Mouse (Mus musculus) forebrain, embryonic 11.5 days (tissue): ENCODE measurements around the gene Sox15. TPM values are rescaled to one million over a fixed set of nuclear protein-coding genes. Genes with fewer than 3 reads are reported as not detected.
"Not testable (repeated sequence)": the region's sequence is repeated elsewhere in the genome, so short reads cannot be mapped to it uniquely, and the experiment has no call there.

Experiments
- ATAC-seq: fragments of 200-750 bp; cut with Nextera tagmentation; replicated peaks from 2 replicates; pipeline ENCODE4 v1.8.0; 2017; ENCODE audit warnings: moderate TSS enrichment; ENCODE audit not compliant: low FRiP score
- DNase-seq: peaks from one replicate; pipeline ENCODE4 v3.0.0-alpha.2; 2017; ENCODE audit warnings: low spot score
- H3K27ac ChIP-seq: fragments of 300-500 bp; sonication (generic); 2 replicates; pipeline ENCODE4 v1.5.1; 2014; ENCODE audit warnings: low read depth, low read length
- H3K27me3 ChIP-seq: fragments of 300-500 bp; sonication (generic); 2 replicates; pipeline ENCODE4 v1.6.1; 2014; ENCODE audit warnings: mild to moderate bottlenecking, low read length, mixed read lengths; ENCODE audit not compliant: control insufficient read depth, insufficient read depth
- H3K36me3 ChIP-seq: fragments of 300-500 bp; sonication (generic); 2 replicates; pipeline ENCODE4 v1.6.1; 2014; ENCODE audit warnings: mild to moderate bottlenecking, low read length, moderate library complexity, mixed read lengths; ENCODE audit not compliant: control insufficient read depth, insufficient read depth
- H3K4me1 ChIP-seq: fragments of 300-500 bp; sonication (generic); replicated peaks from 2 replicates; pipeline ENCODE4 v1.6.1; 2014; ENCODE audit warnings: low read length, mixed read lengths; ENCODE audit not compliant: control insufficient read depth, insufficient read depth
- H3K4me2 ChIP-seq: fragments of 300-500 bp; sonication (generic); 2 replicates; pipeline ENCODE4 v1.6.1; 2014; ENCODE audit warnings: low read depth, mild to moderate bottlenecking, low read length, moderate library complexity, mixed read lengths; ENCODE audit not compliant: severe bottlenecking
- H3K4me3 ChIP-seq: fragments of 300-500 bp; sonication (generic); 2 replicates; pipeline ENCODE4 v1.5.1; 2014; ENCODE audit warnings: low read depth, low read length
- H3K9ac ChIP-seq: fragments of 300-500 bp; sonication (generic); 2 replicates; pipeline ENCODE4 v1.6.1; 2014; ENCODE audit warnings: low read length
- H3K9me3 ChIP-seq: fragments of 300-500 bp; sonication (generic); 2 replicates; pipeline ENCODE4 v1.6.1; 2016; ENCODE audit warnings: low read length, mixed read lengths; ENCODE audit not compliant: control insufficient read depth
- WGBS: fragments of 180-500 bp; shearing (Covaris S2); extraction: QIAGEN DNeasy Blood & Tissue Kit; methylation state at CpG from one replicate; pipeline ENCODE4 v1.1.7; 2014; 5-methylcytosine and 5-hydroxymethylcytosine counted together
- polyA plus RNA-seq: library from polyadenylated mRNA; unstranded; fragments of >200 nt; fragmentation: Nextera tagmentation; extraction: Ambion mirVana; gene quantifications from 2 replicates; pipeline ENCODE4 v1.2.1, GENCODE M21; 2014

Gene Sox15
- polyA plus RNA-seq, 1 experiment from 2014 or later, result not detected

DNA sequence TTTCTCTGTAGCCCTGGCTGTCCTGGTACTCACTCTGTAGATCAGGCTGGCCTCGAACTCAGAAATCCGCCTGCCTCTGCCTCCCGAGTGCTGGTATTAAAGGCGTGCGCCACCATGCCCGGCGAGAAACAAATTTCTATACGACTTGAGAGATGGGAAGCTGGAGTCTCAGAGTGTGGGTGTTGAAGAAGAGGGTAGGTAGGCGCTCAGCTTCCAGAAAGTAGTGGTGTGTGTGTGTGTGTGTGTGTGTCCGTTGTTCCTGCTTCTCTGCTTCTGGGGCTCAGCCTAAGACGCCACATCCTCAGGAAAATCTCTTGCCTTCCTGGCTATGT is 40.9 kb upstream of the Sox15 start:
- not testable (repeated sequence) for H3K4me1 ChIP-seq, H3K4me2 ChIP-seq, H3K27ac ChIP-seq, H3K27me3 ChIP-seq, DNase-seq, H3K9me3 ChIP-seq, H3K36me3 ChIP-seq, H3K4me3 ChIP-seq, H3K9ac ChIP-seq, ATAC-seq
- WGBS, result 52% methylated on average over 11 of the region's 11 CpGs

DNA sequence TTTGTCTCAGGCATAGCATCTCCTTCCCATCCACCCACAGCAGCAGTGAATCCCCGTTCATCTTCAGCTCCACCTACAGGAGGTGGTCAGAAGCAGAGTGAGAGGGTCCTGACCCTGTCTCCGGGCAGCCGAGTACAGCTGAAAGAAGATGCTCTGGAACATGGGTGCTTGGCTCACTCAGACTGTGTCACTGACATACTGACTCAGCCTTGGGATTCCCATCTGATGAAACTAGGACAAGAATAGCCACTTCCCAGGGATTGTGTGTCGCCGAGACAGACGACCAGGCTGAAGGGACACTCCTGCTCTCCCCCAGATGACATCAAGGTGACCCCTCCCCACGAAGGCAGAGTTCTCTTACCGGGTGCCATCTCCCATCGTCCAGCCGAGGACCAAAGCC is 38.3 kb upstream of the Sox15 start:
- no peak overlapping the region for H3K9ac ChIP-seq
- WGBS, result 47% methylated on average over 10 of the region's 10 CpGs
- ATAC-seq (no peak), DNase-seq (no peak)
- H3K4me3 ChIP-seq, result no peak overlapping the region
- no peaks in the 10 kb centered on the region for H3K9me3 ChIP-seq
- no peaks in the 10 kb centered on the region for H3K27me3 ChIP-seq
- H3K36me3 ChIP-seq, result no peaks in the 10 kb centered on the region
- H3K4me2 ChIP-seq, result no peak overlapping the region
- H3K4me1 ChIP-seq, result peaks cover 3% of the 10 kb centered on the region
- H3K27ac ChIP-seq, result no peak overlapping the region

DNA sequence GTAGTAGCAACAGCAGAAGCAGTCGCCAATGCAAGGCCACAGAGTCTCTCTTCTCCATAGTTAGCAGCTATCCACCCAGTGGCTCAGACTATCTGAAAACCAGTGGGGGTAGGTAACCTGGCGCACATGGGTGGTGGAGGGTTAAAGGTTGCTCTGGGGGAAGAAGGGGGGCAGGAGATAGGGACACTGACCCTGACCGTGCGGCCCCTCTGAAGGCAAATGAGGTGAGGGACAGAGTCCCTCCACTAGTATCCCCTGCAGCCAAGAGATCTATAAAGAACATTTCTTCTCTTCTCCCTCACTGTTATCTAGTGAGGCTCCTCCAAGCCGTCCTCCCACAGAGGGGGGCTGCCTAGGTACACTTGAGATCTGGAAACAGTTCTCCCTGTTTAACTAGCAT is 37.3 kb upstream of the Sox15 start, which contains the start of gene Shbg:
TSS of gene Shbg (minus strand) at position 101 of the 400 bp plus-strand sequence.
- 63% methylated on average over 5 of the region's 5 CpGs for WGBS
- H3K9ac ChIP-seq, result no peak within 1 kb of the TSS
- no peak for DNase-seq
- H3K4me2 ChIP-seq, result no peak within 1 kb of the TSS
- no peaks in the 10 kb centered on the region for H3K36me3 ChIP-seq
- H3K4me1 ChIP-seq, result peaks cover 5% of the 10 kb centered on the region
- H3K27me3 ChIP-seq, result no peaks in the 10 kb centered on the region
- H3K4me3 ChIP-seq, result no peak within 1 kb of the TSS
- no peak within 1 kb of the TSS for H3K27ac ChIP-seq
- ATAC-seq, result no peak
- no peaks in the 10 kb centered on the region for H3K9me3 ChIP-seq

DNA sequence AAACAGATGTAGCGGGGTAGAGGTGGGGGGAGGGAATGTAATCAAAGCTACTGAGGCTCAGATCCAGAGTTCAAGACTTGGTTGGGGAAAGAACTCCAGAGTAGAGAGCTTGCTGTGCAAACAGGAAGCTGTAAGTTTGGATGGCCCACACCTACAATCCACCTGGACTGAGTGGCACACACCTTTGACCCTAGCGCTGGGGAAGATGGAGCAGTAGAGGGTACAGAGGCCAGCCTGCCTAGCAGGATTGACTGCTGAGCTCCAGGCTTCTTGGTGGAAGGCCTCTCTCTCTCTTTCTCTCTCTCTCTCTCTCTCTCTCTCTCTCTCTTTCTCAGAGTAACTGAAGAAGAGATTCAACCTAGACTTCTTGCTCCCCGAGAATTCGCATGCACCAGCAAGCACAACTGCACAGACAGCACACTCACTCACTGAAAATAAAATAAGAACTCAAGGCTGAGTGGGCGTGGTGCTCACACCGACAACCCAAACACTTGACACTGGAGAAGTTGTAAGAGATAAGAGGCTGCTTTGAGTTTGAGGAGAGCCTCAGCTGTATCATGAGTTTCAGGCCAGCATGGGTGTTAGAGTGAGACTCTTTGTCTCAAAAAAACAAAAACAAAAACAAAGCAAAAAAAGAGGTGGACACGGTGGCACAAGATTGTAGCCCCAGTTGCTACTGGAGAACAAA is 34.6 kb upstream of the Sox15 start:
- no peak overlapping the region for H3K4me2 ChIP-seq
- no peaks in the 10 kb centered on the region for H3K36me3 ChIP-seq
- DNase-seq (no peak), ATAC-seq (no peak)
- no peaks in the 10 kb centered on the region for H3K9me3 ChIP-seq
- no peak overlapping the region for H3K27ac ChIP-seq
- no peaks in the 10 kb centered on the region for H3K27me3 ChIP-seq
- no peak overlapping the region for H3K4me3 ChIP-seq
- 87% methylated on average over 7 of the region's 7 CpGs for WGBS
- H3K9ac ChIP-seq, result no peak overlapping the region
- H3K4me1 ChIP-seq, result peaks cover 7% of the 10 kb centered on the region

DNA sequence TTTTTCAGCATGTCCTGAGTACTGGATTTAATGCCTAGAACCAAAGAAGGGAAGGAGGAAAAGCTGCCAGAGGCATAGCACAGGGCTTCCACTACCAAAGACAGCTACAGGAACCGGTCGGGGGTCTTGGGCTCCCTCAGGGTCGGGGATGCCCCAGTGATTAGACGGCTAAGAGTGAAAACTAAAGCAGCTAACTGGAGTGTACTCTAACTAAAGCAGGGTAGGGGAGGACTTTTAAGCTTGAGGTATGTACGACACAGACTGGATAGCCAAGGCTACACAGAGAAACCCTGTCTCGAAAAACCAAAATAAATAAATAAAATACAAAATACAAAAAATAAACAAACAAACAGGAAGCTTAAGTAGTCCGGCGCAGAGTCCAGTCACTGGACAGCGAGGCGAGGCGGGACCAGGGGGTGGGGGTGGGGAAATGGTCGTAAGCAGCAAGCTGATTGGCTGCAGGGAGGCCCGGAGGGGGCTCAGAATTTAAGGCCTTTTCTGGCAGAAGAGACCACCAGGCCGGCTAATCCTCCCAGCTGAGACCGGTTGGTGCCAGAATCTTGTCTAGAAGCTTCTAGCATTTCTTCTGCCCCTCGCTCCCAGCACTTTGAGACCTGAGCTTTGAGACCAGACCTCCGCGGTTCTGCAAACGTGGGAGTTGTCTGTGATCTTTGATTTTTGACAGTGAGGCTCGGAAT is 33.4 kb upstream of the Sox15 start, which contains the start of gene Sat2:
TSS of gene Sat2 (plus strand) at position 454 of the 698 bp plus-strand sequence.
- Histone ChIP-seq H3K4me3 (peak within 1 kb of the TSS; percentile 38), H3K27me3 (no peaks in the 10 kb centered on the region), H3K27ac (no peak within 1 kb of the TSS), H3K36me3 (no peaks in the 10 kb centered on the region), H3K9ac (peak within 1 kb of the TSS; percentile 67), H3K4me2 (peak within 1 kb of the TSS; percentile 78), H3K4me1 (peaks cover 7% of the 10 kb centered on the region), H3K9me3 (no peaks in the 10 kb centered on the region)
- DNase-seq (peak; percentile 87), ATAC-seq (peak; percentile 90)
- 1% methylated on average over 20 of the region's 20 CpGs for WGBS

DNA sequence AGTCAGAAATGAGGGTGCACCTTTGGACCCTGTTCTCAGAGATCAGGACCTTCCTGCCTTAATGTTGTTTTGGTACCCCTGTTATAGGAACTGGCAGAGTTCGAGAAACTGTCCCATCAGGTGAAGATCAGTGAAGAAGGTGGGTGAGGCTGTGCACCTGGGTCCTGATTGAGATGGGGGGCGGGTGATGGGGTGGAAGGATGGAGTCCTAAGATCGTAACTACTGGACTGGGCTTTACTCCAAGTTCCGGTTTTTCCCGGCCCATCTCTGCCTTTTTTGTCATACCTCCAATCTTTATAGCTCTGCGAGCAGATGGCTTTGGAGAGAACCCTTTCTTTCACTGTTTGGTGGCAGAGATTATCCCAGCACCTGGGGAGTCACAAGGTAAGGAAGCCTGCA is 32.7 kb upstream of the Sox15 start:
- Histone ChIP-seq H3K27ac (no peak overlapping the region), H3K9ac (peak overlapping the region; percentile 67), H3K27me3 (no peaks in the 10 kb centered on the region), H3K4me1 (peaks cover 7% of the 10 kb centered on the region), H3K9me3 (no peaks in the 10 kb centered on the region), H3K36me3 (no peaks in the 10 kb centered on the region), H3K4me2 (peak overlapping the region; percentile 78), H3K4me3 (peak overlapping the region; percentile 38)
- DNase-seq, result no peak
- no peak for ATAC-seq
- WGBS, result 39% methylated on average over 6 of the region's 6 CpGs

DNA sequence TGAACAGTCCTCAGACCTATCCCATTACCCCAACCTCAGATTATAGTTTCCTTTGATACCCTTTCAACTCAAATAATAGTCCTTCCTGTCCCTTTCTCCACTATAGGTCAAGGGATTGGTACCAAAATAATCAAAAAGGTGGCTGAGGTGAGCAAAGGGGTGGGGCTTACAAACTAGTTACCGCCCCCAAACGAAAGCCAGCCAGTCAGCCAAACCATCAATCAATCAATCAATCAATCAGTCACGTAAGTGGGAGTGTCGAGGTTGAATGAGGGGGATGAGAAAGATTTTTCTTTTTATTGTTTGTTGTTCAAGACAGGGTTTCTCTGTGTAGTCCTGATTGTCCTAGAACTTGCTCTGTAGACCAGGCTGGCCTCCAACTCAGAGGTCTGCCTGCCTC is 32.1 kb upstream of the Sox15 start:
- H3K27ac ChIP-seq, result no peak overlapping the region
- no peak overlapping the region; the same call in 1 of the 2 replicates for H3K9ac ChIP-seq

DNA sequence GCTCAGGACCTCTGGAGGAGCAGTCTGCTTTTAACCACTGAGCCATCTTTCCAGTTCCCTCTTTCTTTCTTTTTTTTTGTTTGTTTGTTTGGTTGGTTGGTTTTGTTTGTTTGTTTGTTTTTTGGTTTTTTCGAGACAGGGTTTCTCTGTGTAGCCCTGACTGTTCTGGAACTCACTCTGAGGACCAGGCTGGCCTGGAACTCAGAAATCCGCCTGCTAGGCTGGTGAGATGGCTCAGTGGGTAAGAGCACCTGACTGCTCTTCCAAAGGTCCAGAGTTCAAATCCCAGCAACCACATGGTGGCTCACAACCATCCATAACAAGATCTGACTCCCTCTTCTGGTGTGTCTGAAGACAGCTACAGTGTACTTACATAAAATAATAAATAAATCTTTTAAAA is 30.8 kb upstream of the Sox15 start:
- not testable (repeated sequence) for H3K4me2 ChIP-seq, H3K27ac ChIP-seq, H3K9me3 ChIP-seq, ATAC-seq, H3K4me1 ChIP-seq, H3K4me3 ChIP-seq, DNase-seq, H3K36me3 ChIP-seq, H3K9ac ChIP-seq, H3K27me3 ChIP-seq
- WGBS, result 81% methylated on average over 2 of the region's 2 CpGs

More for the DNA sequence above, 32.1 kb upstream of the Sox15 start:
- no peaks in the 10 kb centered on the region for H3K9me3 ChIP-seq
- ATAC-seq, result no peak
- H3K4me3 ChIP-seq, result no peak overlapping the region
- H3K36me3 ChIP-seq, result no peaks in the 10 kb centered on the region
- peaks cover 7% of the 10 kb centered on the region for H3K4me1 ChIP-seq
- WGBS, result 79% methylated on average over 4 of the region's 4 CpGs
- no peaks in the 10 kb centered on the region for H3K27me3 ChIP-seq
- no peak for DNase-seq
- H3K4me2 ChIP-seq, result peak overlapping the region; percentile 78; the same call in 1 of the 2 replicates
